Mouse (Mus musculus) bone marrow, adult 2 months (tissue): ENCODE measurements around the gene Gm29106.

Experiments
- CTCF ChIP-seq: fragments of 200-500 bp; IDR thresholded peaks from 2 replicates; pipeline ENCODE4 v1.5.1; 2011; ENCODE audit warnings: low read length, control low read depth; ENCODE audit not compliant: control insufficient read depth, insufficient read depth
- POLR2A ChIP-seq: fragments of 200-500 bp; IDR thresholded peaks from 2 replicates; pipeline ENCODE4 v1.6.1; 2011; ENCODE audit warnings: low read depth, mild to moderate bottlenecking, control low read depth, low read length, borderline replicate concordance; ENCODE audit not compliant: control insufficient read depth

GRCm38 (mm10) chr1:118228540-118228939 is 52.2 kb downstream of the Gm29106 start:
- TF ChIP-seq POLR2A (no peak), CTCF (no peak)
